Mouse (Mus musculus) thymus, postnatal 25 days (tissue): Measurements from ENCODE around the gene Uggt1.

Experiments
- DNase-seq: peaks from one replicate; pipeline ENCODE4 v3.0.0; 2022

Gene Uggt1

GRCm38 (mm10) chr1:36255871-36256640, 11.5 kb upstream of the Uggt1 start:
- DNase-seq: no peak

- no peak for DNase-seq
These were observed 10.3 kb upstream of the Uggt1 start for GRCm38 (mm10) chr1:36254635-36255360.

- DNase-seq: peak; percentile 82
These were observed 8.3 kb upstream of the Uggt1 start for GRCm38 (mm10) chr1:36252791-36253190.

DNA sequence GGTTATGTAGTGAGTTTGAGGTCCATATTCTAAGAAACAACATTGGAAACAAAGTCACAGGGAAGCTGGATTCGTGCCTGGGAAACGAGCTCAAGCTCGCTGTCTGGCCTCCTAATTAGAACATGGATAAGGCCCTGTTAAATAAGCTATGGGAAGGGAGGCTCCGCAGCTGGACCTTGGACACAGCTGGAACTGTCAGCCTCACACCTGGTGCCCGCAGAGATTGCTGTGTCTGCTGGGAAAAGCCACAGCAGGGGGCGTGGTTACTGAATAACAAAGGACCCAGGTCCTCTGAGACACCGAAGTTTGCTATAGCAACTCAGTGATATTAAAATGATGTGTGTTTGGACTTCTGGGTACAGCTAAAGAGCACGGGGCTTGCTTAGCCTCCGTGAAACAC, 6.9 kb upstream of the Uggt1 start:
- DNase-seq: no peak

GRCm38 (mm10) chr1:36246688-36247087, 2.2 kb upstream of the Uggt1 start:
- no peak for DNase-seq

DNA sequence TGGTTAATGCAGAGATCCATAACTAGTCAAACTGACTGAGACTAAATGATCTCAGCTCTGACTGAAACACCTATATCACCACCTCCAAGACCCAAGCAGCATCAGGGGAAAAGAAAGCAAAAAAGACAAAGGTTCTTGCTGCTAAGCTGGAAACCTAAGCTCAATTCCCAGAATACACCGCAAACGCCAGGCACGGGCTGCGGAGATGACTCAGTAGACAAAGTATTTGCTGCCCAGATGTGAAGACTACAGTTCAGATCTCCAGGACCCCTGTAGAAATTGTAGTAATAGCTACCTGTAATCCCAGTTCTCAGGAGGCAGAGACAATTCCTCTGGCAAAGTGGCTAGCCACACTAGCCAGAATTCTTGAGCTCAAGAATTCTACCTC, 302 bp upstream of the Uggt1 start:
- no peak for DNase-seq

- DNase-seq: no peak
These were observed 968 bp downstream of the Uggt1 start for GRCm38 (mm10) chr1:36243447-36244057.

GRCm38 (mm10) chr1:36241903-36242429, 2.6 kb downstream of the Uggt1 start:
- no peak for DNase-seq

GRCm38 (mm10) chr1:36240176-36240575, 4.3 kb downstream of the Uggt1 start:
- no peak for DNase-seq

DNA sequence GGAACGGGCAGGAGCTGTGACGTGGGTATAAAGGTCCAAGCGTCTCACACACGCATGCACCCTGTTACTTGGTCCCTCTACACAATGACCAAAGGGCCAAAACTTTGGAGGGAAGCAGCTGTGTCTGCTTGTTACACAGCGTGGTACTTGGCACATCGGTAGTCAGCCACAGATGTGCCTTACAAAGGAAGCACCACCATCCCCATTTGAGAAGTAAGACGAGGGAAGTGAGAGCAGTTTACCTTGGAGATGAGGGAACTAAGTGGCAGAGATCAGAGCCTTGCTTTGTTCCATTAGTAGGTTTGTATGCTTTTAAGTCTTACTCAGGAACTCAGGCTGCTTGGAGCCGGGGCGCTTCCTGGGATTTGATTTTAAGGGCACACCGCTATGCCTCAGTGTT, 5.1 kb downstream of the Uggt1 start:
- no peak for DNase-seq

DNA sequence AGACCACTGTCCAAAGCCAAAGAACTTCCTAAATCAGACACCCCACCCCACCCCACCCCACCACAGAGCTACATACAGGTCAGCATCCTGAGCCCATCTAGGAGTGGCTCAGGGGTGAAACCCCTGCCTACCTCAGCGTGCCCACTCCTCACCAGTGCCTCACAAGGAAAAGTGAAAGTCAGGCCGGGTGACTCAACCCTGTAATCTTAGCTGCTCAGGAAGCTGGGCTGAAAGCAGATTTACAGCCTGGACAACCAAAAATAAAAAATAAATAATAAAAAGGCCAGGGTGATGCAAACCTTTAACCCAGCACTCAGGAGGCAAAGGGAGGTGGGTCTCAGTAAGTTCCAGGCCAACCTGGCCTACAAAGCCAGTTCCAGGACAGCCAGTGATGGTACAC, 8.7 kb downstream of the Uggt1 start:
- DNase-seq: no peak

- no peak for DNase-seq
These were observed 9.4 kb downstream of the Uggt1 start for GRCm38 (mm10) chr1:36235057-36235639.

- DNase-seq: no peak
These were observed 11.3 kb downstream of the Uggt1 start for GRCm38 (mm10) chr1:36233218-36233617.

DNA sequence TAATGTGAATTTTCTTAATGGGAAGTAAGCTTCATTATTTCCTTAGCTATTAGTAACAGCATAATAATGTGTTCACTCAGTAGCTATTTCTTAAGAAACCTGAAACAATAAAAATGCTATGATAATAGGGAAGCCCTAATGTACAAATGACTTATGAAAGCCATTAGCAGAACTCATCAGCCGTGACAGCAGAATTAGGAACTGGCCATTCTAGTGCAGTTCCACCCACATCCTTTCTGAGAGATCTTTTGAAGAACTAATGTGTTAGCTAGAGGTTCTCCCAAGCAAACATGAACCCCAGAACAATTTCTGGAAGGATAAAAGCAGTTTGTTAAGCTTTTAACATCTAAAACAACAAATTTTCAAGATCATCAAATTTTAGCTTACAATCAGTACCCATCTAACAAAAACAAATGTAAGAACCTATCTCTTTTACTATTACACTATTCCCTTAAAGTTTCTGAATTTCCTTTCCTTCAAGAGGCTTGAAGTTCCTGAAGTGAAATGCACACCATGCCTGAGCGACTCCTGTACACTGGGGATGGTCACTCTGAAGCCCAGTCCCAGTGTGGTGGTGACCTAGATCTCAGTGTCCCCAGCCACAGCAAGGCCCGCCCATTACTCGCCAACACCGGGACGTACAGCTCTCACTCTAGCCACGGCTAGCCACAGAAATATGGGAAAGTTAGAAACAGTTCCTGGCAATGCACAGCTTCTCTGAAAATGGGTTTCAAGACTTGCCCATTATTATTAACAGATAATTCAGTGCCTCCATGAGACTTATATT, 13.4 kb downstream of the Uggt1 start:
- no peak for DNase-seq

GRCm38 (mm10) chr1:36228461-36228860, 16.1 kb downstream of the Uggt1 start:
- DNase-seq: no peak

- no peak for DNase-seq
These were observed 19.9 kb downstream of the Uggt1 start for GRCm38 (mm10) chr1:36224648-36225047.

- DNase-seq: no peak
These were observed 30.2 kb downstream of the Uggt1 start for GRCm38 (mm10) chr1:36214324-36214723.

- no peak for DNase-seq
These were observed 42.8 kb downstream of the Uggt1 start for GRCm38 (mm10) chr1:36201739-36202138.

DNA sequence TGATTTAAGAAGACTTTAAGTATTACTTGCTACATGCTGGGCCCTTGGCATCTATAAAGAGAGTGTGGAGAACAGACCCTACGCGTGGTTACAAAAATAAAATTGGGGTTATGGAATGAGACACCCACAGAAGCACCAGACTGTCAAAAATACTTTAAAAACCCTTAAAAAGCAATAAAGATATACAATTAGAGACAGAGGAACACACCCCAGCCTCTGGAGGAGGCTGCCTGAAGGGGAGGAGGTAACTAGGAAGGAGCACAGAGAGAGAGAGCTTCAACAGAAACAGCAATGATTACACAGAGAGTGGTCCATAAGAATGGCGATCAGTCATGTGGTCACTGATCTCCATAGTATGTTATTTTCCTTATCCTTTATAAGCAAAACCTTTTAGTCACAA, 50.0 kb downstream of the Uggt1 start:
- DNase-seq: no peak

DNA sequence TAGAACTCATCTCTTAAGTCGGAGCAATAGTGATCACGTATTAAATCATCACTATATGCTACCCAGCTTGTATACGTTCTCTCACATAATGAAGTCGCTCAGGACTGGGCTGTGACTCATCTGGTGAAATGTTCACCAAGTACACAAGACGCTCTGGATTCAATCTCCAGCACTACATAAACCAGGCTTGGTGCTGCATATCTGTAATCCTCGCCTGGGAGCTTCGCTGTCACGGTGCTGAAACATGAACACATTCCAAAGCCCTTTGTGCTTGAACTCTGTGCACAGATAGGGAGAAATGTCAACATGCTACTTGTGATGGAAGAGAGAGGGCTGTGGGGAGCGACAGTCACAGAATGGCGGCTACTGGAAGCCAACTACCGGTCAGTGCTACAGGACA, 52.6 kb downstream of the Uggt1 start:
- no peak for DNase-seq

GRCm38 (mm10) chr1:36180038-36180437, 64.5 kb downstream of the Uggt1 start:
- no peak for DNase-seq

GRCm38 (mm10) chr1:36173461-36173860, 71.1 kb downstream of the Uggt1 start:
- no peak for DNase-seq

GRCm38 (mm10) chr1:36172941-36173340, 71.6 kb downstream of the Uggt1 start:
- DNase-seq: no peak
